Mouse (Mus musculus) yolk sac, embryonic 10.5 days (tissue): ENCODE results near the gene Kl.

Source experiments
- DNase-seq: peaks from one replicate; pipeline ENCODE4 v3.0.0-alpha.2; 2017; ENCODE audit warnings: low spot score

Kl gene

DNA sequence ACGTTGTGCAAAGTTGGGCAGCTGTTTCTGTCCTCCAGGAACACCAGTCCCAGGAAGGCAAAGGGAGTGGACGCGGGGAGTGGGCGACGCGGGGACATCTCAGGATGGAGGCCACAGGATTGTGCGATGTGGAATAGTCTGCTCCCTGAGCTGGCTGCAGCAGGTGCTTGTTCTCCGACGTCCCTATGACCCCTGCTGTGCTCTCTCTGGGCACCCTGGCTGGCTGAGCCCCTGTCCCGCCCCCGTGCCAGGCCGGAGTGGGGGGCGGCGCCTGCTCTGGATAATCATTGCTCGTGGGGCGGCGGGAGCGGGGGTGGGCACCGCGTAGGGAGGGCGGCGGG, at the start of gene Kl:
TSS of gene Kl (plus strand) at position 280 of the 341 bp plus-strand sequence.
- DNase-seq: no peak

DNA sequence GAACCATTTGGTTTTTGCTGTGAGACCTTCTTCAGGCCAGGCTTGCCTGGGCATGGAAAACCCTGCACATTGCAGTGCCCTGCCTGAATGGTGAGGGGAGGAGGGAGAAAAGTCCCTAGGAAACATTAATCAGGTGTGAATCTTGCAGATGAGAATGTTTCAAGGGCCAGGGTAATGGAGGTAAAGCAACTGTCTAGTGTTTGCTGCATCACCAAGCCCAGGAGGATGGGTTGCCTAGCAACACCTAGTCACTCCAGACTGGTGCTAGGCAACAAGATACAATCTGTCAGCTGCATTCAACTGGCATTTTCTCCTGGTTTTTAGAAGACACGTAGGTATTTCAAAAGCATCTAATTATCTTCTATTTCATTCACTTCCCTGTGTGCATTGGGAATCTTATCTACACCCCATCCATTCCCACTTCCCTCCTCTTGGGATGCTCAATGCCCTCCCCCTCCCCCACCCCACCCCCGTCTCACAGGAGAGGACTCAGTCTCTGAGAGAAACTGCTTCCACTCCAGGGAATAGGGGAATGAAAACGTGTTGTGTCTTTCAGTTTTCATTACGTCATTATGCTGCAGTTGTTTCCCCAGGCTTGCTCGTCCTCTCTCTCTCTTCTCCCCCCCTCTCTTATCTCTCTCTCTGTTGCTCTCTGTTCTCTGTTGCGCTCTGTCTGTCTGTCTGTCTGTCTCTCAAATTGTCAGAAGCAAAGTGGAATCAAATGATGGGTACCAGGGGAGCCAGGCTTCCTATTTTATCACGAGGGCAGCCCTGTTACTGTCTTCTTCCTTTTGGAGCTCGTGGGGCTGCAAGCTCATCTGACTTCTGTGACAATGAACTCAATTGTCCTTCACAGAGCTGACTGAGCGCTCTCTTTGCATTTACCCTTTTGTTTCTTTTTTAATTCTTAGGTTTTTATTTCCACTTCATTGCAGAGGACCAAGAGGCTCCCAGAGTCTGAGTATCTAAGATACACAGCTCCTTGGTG, 46.1 kb upstream of the Kl start:
- DNase-seq: no peak

GRCm38 (mm10) chr5:150912156-150912555, 40.3 kb upstream of the Kl start:
- peak; percentile 64 for DNase-seq

- DNase-seq: peak; percentile 56
Measured at GRCm38 (mm10) chr5:150912656-150913055, 39.8 kb upstream of the Kl start.

DNA sequence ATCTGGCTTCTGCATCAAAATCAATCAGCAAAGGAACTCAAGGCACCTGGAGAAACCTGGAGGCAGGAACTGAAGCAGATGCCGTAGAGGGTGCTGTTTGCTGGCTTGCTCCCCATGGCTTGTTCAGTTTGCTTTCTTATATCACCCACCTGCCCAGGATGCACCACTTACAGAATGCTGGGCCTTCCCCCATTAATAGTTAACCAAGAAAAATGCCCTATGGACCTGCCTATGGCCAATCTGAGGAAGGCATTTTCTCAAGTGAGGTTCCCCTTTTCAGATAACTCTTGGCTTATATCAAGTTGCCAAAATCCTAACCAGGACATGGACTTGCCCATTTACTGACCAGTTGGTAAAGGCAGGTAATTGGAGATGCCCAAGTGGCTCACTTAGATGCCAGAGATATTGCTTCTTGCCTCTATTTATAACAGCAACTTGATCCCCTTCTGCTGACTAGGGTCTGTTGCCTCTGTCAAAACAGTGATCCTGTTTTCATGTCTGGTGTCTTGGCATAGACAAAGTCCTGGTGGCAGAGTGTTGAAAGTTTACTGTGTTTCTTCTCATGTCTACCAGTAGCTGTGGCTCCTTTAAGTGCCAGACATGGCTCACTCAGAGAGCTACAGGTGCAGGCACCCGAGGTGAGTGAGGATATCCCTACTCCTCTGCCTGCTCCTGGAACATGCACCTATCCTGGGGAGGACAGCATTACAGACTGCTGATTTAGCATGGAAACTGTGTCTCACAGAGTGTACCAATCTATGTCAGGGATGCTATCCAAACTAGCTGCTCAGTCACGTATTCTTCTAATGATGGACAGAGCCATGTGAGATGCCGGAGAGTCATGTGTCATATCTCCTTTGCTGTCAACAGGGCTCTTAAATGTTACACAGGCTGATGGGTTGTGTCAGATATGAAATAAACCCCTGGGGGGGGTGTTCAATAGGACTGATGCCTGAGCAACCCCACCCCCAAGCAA, 37.0 kb upstream of the Kl start:
- peak; percentile 36 for DNase-seq

- DNase-seq: no peak
Measured at GRCm38 (mm10) chr5:150917131-150917858, 35.1 kb upstream of the Kl start.

- DNase-seq: no peak
Measured at GRCm38 (mm10) chr5:150918599-150918998, 33.8 kb upstream of the Kl start.

GRCm38 (mm10) chr5:150919269-150919668, 33.1 kb upstream of the Kl start:
- no peak for DNase-seq

DNA sequence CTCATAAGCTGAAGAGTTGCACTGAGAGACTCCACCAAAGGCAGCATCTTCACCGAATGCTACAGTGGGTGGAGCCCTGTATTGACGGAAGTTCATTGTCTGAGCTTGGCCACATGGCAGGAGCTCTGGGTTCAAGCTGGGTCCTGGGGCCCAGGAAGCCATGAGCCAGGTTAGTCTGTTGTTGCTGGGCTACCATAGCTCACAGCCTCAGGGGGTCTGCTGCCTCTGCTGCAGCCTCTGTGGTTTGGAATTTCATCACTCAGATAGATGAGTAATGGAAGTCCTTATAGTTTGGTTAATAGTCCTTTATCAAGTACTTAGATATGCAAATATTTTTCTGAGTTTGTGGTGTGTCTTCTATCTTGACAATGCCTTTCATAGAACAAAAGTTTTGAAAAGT, 32.4 kb upstream of the Kl start:
- DNase-seq: no peak

- DNase-seq: no peak
Measured at GRCm38 (mm10) chr5:150929406-150929805, 23.0 kb upstream of the Kl start.

- DNase-seq: no peak
Measured at GRCm38 (mm10) chr5:150932596-150932995, 19.8 kb upstream of the Kl start.

GRCm38 (mm10) chr5:150936213-150936612, 16.2 kb upstream of the Kl start:
- DNase-seq: no peak

DNA sequence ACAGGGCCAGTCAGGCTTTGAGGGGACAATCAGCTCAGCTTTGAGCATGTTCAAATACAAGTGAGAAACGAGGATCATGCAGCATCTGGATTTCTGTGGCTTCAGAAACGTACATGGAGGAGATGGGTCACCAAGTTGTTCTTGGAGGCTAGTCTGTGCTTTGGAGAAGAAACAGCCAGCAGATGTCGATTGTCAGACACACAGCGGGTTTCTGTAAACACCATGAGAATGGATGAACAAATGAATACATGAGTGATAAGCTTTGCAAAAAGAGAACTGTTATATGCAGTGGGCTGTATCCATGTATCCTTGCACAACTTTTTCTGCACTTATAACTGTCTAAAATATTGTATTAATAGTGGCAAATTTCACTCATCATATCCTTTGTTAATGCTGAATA, 15.6 kb upstream of the Kl start:
- no peak for DNase-seq

- DNase-seq: no peak
Measured at GRCm38 (mm10) chr5:150937501-150937900, 14.9 kb upstream of the Kl start.

- no peak for DNase-seq
Measured at GRCm38 (mm10) chr5:150945576-150945975, 6.8 kb upstream of the Kl start.

DNA sequence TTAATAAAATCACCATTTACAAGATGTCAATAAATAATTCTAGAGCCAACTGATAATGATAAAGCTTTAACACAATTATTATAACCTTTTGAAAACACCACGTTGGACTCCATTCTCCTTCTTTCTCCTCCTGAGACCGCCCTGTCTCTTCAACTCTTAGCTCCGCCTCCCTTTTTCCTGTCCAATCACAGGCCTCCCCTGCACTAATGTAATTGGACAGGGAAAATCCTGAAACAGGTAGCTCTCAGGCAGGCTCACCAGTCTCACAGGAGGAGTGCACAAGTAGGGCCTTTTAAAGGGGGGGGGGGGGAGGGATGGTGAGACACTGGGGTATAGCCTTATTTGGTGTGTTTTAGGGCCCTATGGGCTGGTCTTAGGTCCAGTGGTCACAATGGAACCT, 3.3 kb upstream of the Kl start:
- no peak for DNase-seq

DNA sequence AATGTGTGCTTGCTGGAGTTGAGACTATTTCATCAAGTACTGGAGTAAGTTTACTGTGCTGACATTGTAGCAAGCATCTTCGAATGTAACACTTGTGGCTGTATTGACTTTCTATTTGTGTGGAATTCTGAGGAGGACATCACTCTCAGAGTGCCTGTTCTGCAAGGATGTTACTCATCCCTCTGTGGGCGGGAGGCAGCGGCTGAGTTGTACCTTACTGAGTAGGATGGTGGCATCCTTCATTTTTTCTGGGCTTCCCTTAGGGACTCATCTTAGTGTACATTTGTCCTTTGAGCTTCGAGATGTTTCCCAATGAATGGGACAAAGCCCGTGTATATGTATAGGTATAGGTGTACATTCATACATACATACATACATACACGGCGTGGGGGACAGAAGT, 1.1 kb upstream of the Kl start:
- no peak for DNase-seq

GRCm38 (mm10) chr5:150952669-150953521, 488 bp downstream of the Kl start:
- peak; percentile 16 for DNase-seq

DNA sequence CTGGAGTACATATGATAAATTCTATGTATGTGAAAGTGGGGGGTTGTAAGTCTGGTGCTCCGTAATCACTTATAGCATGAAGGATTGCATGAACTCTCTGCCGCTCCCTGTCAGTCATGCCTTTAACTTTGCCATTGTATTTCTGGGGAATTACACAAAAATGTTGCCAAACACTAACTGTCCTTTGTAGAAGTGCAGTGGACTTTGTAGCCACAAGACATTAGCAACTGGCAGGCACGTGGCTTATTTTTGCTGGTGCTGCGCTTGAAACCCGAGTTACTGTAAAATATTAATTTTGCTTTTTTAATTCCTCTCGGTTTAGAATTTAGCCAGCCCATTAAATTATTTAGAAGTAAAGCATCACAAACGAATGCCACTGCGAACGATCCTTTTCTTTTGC, 2.4 kb downstream of the Kl start:
- no peak for DNase-seq

GRCm38 (mm10) chr5:150959861-150960260, 7.5 kb downstream of the Kl start:
- no peak for DNase-seq

DNA sequence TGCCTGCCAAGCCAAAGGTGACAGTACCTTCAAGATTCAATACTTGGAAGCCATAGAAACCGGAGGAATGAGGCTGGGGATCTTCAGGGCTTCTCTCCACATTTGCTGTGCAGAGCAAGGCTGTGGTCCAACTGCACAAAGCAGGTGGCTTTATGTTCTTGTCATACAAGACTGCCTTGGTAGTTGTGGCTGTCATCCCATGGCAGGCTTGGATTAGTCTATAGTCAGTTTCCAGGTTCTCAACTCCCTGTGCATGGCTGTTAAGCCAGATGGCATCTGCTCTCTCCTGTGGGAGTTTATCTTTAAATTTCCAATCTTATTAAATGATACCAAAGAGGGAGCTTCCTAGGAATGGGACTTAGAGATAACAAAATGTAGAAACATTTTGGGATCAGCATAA, 9.2 kb downstream of the Kl start:
- no peak for DNase-seq
